Mouse (Mus musculus): ENCODE results near the gene Gstm3.
"Not testable (repeated sequence)": the region's sequence is repeated elsewhere in the genome, so short reads cannot be mapped to it uniquely, and the experiment has no call there.

Gene Gstm3

GRCm38 (mm10) chr3:107974237-107974636 lies 5.2 kb upstream of the Gstm3 start:
- DNase-seq (ENCODE audit: low spot score): no peak

GRCm38 (mm10) chr3:107972070-107972469 lies 3.0 kb upstream of the Gstm3 start:
- no peak for DNase-seq (ENCODE audit: low spot score)

DNA sequence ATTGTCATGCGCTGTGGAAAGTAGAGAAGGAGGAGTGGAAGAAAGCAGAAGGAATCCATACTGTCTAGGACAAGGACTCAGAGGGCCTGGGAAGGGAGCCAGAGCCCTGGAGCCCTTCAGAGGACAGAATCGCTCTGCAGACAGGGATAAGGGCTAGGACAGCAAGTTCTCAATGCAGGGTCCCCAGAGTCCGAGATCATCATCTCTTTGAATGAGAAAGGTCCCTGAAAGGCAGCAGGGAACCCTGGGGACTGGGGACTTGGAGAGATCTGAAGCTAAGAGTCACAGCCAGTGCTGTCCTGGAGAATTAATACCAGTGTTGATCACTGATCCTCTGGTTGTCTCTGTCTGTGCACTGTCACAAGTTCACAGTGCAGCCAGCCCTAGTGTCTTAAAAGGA lies 2.0 kb upstream of the Gstm3 start:
- not testable (repeated sequence) for DNase-seq (ENCODE audit: low spot score)

DNA sequence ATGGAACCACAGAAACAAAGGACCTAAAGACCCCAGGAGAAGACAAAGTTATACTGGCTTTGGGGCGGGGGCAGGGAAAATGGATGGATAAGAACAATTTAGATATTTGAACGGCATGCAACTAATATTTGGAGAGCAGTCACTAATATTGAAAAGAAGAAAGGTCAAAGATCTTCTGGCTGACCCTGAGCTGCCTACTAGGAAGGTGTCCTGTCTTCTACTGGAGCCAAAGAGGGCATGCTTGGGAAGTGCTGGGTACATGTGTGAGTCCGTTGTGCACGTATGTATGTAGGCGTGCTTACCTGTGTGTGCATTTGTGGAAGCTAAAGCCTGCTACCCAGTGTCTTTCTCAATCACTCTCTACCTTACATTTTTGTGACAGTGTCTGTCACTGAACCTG lies 2.5 kb downstream of the Gstm3 start:
- DNase-seq (ENCODE audit: low spot score): no peak

DNA sequence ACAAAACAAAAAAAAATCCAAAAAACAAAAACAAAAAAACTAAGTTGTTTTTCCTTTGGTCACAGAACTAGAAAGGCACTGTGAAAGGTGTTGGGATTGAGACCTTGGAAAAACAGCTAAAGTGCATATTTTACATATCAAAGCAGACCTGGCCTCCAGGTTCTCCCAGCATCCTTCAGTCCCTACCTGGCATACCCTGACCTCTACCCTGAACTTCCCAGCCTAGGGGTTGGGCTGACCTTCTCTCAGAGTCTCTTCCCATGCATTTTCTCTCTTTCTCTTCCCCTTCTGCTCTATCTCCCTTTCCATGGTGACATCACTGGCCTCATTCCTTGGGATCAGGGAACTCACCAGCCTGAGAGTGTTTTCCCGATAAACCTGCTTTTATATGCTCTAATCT lies 3.5 kb downstream of the Gstm3 start:
- DNase-seq (ENCODE audit: low spot score): no peak

DNA sequence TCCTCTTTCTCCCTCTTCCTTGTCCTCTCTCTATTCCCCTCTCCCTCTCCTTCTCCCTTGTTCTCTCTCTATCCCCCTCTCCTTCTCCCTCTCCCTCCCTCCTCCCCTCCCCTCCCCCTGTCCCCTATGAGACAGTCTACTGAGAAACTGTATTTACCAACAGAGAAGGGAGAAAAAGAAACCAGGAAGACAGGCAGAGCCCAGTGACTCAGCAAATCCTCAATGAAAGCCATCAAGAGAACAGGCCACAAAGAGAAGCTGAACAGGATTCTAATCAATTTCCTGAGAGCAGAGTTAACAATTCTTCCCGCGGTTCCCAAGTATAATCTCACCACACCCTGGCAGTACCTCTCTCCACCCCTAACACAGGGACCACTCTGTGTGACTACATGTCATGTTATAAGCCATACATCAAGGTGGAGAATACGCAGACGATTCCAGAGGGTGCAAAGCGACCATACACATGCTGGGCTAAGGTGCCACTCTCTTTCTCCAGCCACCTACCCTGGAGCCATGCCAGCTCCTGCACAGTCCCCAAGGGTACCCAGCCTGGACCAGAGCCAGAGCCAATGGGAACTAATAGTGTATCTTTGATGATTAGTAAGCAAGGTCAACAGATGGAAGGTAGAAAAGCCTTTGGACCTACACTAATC lies 4.3 kb downstream of the Gstm3 start:
- no peak for DNase-seq (ENCODE audit: low spot score)

DNA sequence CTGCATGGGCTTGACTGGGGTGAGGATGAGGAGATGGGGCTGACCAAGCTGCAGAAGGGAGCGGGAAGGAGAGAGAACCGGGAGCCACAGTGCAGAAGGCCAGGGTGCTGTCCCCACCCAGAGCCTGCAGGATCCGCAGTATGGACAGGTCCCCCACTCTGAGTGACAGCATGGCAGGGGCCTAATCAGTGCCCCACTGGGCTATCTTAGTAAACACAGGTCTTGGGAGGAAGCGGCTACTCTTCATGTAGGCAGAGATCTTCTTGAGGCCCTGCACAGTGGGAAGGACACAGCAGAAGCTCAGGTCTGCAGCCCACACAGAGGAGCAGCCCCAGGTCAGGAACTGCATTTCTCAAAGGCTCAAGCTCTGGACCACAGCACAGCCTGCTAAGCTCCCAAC lies 5.1 kb downstream of the Gstm3 start:
- no peak for DNase-seq (ENCODE audit: low spot score)

GRCm38 (mm10) chr3:107955260-107955659 lies 13.8 kb downstream of the Gstm3 start:
- DNase-seq (ENCODE audit: low spot score): not testable (repeated sequence)

DNA sequence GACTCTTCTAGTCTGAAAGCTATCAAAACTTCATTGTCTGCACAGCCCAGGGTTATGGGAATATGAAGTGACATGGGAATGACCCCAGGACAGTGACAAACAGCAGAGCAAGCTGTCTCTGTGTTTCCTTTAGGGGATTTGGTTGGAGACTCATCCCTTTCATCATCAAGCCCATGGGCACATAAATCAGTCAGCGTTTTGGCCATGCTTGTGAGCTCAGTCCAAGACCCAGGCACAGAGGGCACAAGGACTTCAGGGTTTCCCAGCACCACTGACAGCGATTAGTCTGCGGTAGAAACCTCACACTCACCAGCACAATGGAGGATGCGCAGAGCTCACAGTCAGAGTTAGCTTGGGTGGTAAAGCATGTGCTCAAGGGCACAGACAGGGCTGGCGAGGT lies 15.2 kb downstream of the Gstm3 start:
- DNase-seq (ENCODE audit: low spot score): no peak

- no peak for DNase-seq (ENCODE audit: low spot score)
These were observed 15.7 kb downstream of the Gstm3 start for GRCm38 (mm10) chr3:107953328-107953755.

DNA sequence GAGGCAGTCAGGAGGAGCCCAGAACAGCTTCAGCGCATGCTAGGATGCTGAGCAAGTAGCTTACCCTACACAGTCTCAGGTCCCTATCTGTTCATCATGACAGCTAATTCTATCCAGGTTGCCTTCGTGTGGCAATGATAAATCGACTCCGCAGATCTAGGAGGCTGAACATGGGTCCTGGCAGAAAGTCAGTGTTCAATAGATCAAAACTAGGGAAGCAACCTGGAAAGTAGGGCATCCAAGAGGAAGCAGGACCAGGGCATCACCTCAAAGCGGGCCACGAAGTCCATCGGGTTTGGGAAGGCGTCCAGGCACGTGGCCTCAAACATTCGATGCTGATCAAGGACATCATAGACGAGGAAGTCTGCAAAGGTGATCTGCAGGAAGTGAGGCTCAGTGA lies 18.6 kb downstream of the Gstm3 start:
- no peak for DNase-seq (ENCODE audit: low spot score)

DNA sequence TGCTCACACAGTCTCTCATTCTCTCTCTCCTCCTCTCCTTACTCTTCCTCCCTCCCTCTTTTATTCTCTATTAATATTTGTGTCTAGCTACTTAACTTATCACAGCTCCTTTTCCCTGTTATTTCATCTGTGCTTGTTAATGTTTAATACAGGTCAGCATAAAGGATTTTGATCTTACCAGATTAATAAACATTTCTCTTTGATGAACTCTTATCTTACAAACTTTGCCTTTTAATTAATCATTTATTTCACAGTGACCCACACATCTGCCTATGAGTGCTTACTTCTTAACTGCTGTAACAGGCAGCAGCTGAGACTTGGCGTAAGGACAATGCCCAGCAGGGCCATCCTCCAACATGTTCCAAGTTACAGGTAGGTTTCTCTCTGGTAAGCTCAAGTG lies 19.6 kb downstream of the Gstm3 start:
- DNase-seq (ENCODE audit: low spot score): not testable (repeated sequence)

DNA sequence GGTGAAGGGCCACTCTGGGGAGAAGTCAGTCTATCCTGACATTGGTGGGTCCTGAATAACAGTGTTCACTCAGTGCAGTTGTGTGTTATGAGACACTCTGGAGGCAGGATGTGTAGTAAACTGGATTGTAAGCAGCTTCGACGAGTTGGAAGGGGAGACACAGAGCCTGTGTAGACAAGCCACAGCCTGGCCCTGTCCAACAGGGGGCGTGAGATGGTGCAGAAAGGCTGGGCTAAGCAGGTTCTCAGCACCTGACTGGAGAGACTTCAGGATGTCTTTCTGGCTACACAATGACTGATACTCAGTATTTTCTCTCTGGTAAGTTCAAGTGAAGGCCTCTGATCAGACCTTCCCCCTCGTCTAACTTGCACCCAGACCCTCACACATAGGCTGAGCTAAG lies 23.4 kb downstream of the Gstm3 start:
- no peak for DNase-seq (ENCODE audit: low spot score)

GRCm38 (mm10) chr3:107943239-107943990 lies 25.7 kb downstream of the Gstm3 start, which contains the start of gene Gstm6:
TSS of gene Gstm6 (minus strand) at chr3:107943749.
- peak; percentile 58 for DNase-seq (ENCODE audit: low spot score)

GRCm38 (mm10) chr3:107941261-107941660 lies 27.8 kb downstream of the Gstm3 start:
- DNase-seq (ENCODE audit: low spot score): no peak

DNA sequence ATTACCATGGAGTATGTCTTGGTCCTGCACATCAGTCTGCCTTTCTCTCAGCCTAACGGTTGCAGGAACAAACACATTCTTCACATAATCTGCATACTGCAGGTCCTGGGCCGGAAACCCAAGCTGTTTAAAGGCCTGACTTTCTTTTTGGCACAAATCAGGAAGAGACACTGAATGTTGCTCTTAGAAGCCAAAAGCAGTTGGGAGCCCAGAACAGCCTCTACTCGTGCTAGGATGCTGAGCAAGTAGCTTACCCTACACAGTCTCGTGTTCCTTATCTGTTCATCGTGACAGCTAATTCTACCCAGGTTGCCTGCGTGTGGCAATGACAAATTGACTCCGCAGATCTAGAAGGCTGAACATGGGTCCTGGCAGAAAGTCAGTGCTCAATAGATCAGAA lies 28.6 kb downstream of the Gstm3 start:
- DNase-seq (ENCODE audit: low spot score): no peak

DNA sequence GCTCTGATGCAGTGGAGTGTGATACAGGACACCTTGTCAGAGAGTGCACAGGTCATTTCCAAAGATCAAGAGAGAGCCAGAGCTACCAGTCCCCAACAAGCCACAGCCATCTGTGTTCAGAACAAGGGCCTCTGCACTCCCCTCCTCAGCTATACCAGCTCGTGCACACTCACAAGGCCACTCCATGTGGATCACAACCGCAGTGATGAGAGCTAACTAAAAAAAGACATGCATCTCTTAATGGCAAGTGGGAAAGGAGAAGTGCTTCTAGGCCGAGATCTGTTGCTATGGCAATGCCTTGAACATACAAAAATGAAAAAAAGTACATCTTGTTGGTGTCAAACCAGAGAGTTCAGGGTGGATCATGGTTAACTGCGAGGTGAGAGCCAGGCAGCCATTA lies 29.3 kb downstream of the Gstm3 start:
- no peak for DNase-seq (ENCODE audit: low spot score)

DNA sequence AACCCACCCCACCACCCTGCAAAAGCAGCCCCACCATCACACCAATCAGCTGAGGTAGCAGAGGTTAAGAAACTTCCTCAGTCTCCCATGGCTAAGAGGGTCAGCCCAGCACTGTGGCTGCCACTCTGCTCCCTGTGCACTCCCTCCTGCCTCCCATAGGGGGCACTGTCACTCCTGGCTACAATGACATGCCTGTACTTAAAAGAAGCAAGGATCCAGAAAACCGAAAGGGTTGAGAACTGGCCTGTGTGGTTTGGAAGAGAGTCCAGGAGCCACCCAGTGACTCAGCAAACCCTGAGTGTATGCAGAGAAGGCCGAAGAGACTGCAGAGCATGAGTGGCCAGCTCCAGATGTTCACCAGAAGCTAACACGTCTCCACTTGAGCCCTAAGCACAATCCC lies 29.7 kb downstream of the Gstm3 start:
- DNase-seq (ENCODE audit: low spot score): peak; percentile 38

DNA sequence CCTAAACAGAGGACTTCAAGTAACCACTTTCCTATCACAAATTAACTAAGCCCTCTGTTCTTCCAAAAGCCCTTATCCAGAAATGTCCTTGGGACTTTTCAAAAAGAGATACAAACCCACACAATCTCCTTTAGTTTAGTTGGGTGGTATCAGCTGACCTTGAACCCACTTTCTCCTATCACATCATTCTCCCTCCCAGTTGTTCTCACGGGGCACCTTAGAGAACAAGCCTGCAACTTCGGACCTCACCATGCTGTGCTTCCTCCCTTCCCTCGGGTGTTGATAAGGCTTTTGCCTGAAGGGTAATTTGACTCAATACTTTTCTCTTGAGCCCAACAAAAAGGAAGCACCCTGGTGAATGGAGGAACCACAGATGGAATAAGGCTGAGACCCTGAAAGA lies 33.2 kb downstream of the Gstm3 start:
- no peak for DNase-seq (ENCODE audit: low spot score)

DNA sequence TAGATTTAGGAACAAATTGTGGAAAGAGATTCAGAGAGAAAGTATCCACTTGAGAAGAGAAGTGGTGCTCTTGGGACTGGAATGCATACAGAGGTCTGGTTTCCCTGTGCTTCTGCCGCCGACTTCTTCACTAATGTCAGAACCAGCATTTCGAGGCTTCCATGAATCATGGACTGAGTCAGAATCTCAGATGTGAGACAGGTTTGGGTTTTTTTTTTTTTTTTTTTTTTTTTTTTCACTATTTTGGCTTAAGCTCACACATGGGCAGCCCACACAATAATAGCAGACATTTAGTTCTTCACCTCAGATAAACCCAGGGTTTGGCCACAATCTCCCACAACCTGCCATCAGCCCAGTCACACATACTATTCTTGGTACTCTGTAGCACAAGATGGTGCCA lies 33.8 kb downstream of the Gstm3 start:
- no peak for DNase-seq (ENCODE audit: low spot score)

- DNase-seq (ENCODE audit: low spot score): no peak
These were observed 37.0 kb downstream of the Gstm3 start for GRCm38 (mm10) chr3:107932128-107932527.

DNA sequence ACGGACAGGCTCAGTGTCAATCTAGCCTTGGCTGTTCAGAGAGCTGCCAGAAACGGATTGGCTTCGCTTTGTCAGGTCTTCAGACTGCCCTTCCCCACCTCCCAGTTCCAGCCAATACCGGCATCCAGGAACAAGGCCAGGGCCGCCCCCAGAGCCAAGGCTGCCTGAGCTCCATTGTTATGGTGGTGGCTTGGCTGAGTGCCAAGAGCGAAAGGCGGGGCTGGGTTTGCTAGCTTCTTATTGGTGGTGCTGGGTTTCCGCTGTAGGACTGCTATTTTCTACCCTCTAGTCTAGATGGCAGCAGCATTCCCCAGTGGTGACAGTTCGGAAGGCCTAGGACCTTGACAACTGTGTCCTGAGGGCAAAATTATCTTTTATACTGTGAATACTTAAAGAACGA lies 37.4 kb downstream of the Gstm3 start, which contains the start of gene Gstm7:
Gene Gstm7 (minus strand): TSS at position 148 of the 400 bp plus-strand sequence.
- DNase-seq (ENCODE audit: low spot score): peak; percentile 96

DNA sequence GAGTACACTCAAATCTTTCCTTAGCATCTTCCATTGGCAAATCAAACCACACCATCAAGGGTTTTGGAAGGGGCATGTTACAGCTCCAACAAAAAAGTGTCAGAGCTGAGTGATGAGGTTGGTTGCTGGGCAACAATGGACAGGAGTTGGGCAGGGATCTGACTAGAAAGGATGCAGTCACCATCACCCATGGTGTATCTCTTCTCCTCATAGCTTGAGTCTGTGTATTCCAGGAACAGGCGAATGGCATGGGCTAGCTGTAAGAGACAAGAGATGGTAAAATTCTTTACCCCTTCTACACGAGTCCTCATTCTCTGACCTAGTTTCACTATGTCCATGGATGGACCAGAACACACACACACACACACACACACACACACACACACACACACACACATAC lies 37.9 kb downstream of the Gstm3 start:
- DNase-seq (ENCODE audit: low spot score): no peak

DNA sequence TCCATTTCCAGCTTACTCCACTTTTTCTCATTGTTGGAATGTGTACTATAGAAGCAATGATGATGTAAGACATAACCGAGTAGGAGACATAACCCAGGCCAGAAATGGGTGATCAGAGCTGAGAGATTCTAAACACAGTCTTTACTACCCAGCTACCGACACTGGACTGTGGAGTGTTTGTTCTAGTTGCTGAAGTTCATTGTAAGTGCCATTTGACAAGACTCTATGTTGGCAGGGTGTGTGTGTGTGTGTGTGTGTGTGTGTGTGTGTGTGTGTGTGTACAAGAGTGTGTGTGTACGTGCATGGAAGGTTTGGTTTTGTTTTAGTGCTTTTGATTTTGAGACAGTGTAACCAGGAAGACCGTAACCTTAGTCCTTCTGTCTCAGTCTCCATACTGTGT lies 39.4 kb downstream of the Gstm3 start:
- no peak for DNase-seq (ENCODE audit: low spot score)

Data from yolk sac, embryonic 10.5 days (tissue).